Mouse (Mus musculus) adrenal gland, postnatal 10 days (tissue): ENCODE results near the gene Uso1. TPM values are rescaled to one million over a fixed set of nuclear protein-coding genes. Genes with fewer than 3 reads are reported as not detected.
A peak's percentile ranks its signal among the peaks of the same experiment; 100 is the strongest.

ENCODE experiments used
- DNase-seq: peaks from one replicate; pipeline ENCODE4 v3.0.0; 2021; ENCODE audit warnings: mixed read lengths
- total RNA-seq, 2 experiments: library from RNA; stranded (reverse); gene quantifications; 2 replicates each; pipeline ENCODE4 v1.2.3; 2021

The Uso1 gene
- total RNA-seq, 2 experiments from 2014 or later: 64.1 to 71.5 TPM

- DNase-seq: peak; percentile 81
These were observed 101.8 kb downstream of the Uso1 start for GRCm38 (mm10) chr5:92239333-92240232.

GRCm38 (mm10) chr5:92240769-92241168, 103.0 kb downstream of the Uso1 start:
- no peak for DNase-seq

GRCm38 (mm10) chr5:92244900-92245299, 107.2 kb downstream of the Uso1 start:
- no peak for DNase-seq

- DNase-seq: no peak
These were observed 107.7 kb downstream of the Uso1 start for GRCm38 (mm10) chr5:92245483-92245882.

GRCm38 (mm10) chr5:92248614-92249013, 110.9 kb downstream of the Uso1 start:
- DNase-seq: no peak

GRCm38 (mm10) chr5:92252031-92252430, 114.3 kb downstream of the Uso1 start:
- DNase-seq: no peak

Other genes starting within 250 kb of the Uso1 start
- gene Rchy1, start 174.9 kb upstream of the Uso1 start, total RNA-seq: 10 to 100 TPM; 50.8 to 51.7 TPM
- not detected for gene Odaph, start 150.5 kb upstream of the Uso1 start, total RNA-seq
- 1 to 10 TPM; 5.4 to 6.0 TPM for gene Cdkl2, start 94.1 kb upstream of the Uso1 start, total RNA-seq
- 10 to 100 TPM; 92.8 to 96.6 TPM for gene G3bp2, start 54.2 kb upstream of the Uso1 start, total RNA-seq
- under 1 TPM in 1 of 2 experiments, not detected in 1; 0.96 TPM for gene U90926, start 77.5 kb downstream of the Uso1 start, total RNA-seq
- gene Ppef2, start 118.3 kb downstream of the Uso1 start, total RNA-seq: under 1 TPM; 0.12 to 0.21 TPM
- gene Naaa, start 140.2 kb downstream of the Uso1 start, total RNA-seq: 10 to 100 TPM; 26.7 to 27.0 TPM
- gene Sdad1, start 172.5 kb downstream of the Uso1 start, total RNA-seq: 10 to 100 TPM; 32.1 to 36.0 TPM
- gene Cxcl9, start 190.1 kb downstream of the Uso1 start, total RNA-seq: 1 to 10 TPM; 1.5 TPM
- gene Art3, start 193.9 kb downstream of the Uso1 start, total RNA-seq: 100 to 1,000 TPM; 126 to 154 TPM
- gene Cxcl10, start 211.0 kb downstream of the Uso1 start, total RNA-seq: under 1 TPM; 0.57 to 0.94 TPM